Mouse (Mus musculus): ENCODE data around the gene Mrpl23.

DNA sequence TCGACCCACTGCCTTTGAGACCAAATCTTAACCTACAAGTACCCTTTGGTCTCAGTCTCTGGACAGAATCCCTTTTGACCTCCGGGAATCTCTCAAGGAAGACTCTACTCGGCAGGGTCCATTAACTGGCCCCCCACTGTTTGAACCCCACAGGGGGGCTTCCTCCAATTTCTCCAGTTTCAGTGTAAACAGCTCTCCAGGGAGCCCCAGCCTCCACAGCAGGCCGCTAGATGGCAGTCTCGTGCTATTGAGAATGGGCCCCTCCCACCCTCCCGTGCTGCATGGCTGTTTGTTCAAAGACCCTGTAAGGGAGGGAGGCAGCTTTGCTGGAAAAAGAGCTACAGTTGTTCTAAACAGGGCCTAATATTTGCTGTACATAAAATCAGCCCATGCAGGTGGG lies 5.4 kb downstream of the Mrpl23 start:
- TF ChIP-seq CTCF (IDR thresholded peaks at IDR 0.05; ENCODE audit: extremely low read depth, insufficient read length, insufficient replicate concordance, low read depth, low read length): peak; percentile 76; the same call in 1 of the 2 replicates
- TF ChIP-seq POLR2A (IDR thresholded peaks at IDR 0.05; ENCODE audit: low read depth, low read length): no peak

All from small intestine, adult 2 months (tissue).